Mouse (Mus musculus) left cerebral cortex, adult 9 months (tissue): ENCODE data around the gene Cwc25.
"Not testable (repeated sequence)": the region's sequence is repeated elsewhere in the genome, so short reads cannot be mapped to it uniquely, and the experiment has no call there.

Experiments used
- DNase-seq, 2 experiments: peaks; one replicate each; pipeline ENCODE4 v3.0.0; 2022; ENCODE audit warnings: low spot score in 2 of 2

Cwc25 gene

GRCm38 (mm10) chr11:97723709-97724108, 42.6 kb downstream of the Cwc25 start:
- DNase-seq, result no peak

GRCm38 (mm10) chr11:97721338-97721737, 45.0 kb downstream of the Cwc25 start:
- DNase-seq, result no peak

- no peak for DNase-seq
These were observed 47.3 kb downstream of the Cwc25 start for GRCm38 (mm10) chr11:97719041-97719440.

- no peak for DNase-seq
These were observed 48.0 kb downstream of the Cwc25 start for GRCm38 (mm10) chr11:97718281-97718860.

- no peak for DNase-seq
These were observed 48.7 kb downstream of the Cwc25 start for GRCm38 (mm10) chr11:97717369-97718280.

GRCm38 (mm10) chr11:97716021-97716420, 50.3 kb downstream of the Cwc25 start:
- DNase-seq, result no peak

- no peak for DNase-seq
These were observed 51.3 kb downstream of the Cwc25 start for GRCm38 (mm10) chr11:97714784-97715760.

GRCm38 (mm10) chr11:97714356-97714755, 52.0 kb downstream of the Cwc25 start:
- no peak for DNase-seq

GRCm38 (mm10) chr11:97713896-97714295, 52.5 kb downstream of the Cwc25 start:
- no peak for DNase-seq

GRCm38 (mm10) chr11:97712286-97712685, 54.1 kb downstream of the Cwc25 start:
- no peak for DNase-seq

- DNase-seq, result no peak
These were observed 55.0 kb downstream of the Cwc25 start for GRCm38 (mm10) chr11:97711200-97711900.

GRCm38 (mm10) chr11:97710067-97710466, 56.3 kb downstream of the Cwc25 start:
- not testable (repeated sequence) for DNase-seq

- DNase-seq, result peak; percentile 99 to 100
These were observed 63.1 kb downstream of the Cwc25 start, which contains the start of gene Psmb3 for GRCm38 (mm10) chr11:97703039-97703826. Gene Psmb3 (plus strand): TSS chr11:97703399.

GRCm38 (mm10) chr11:97702393-97702745, 64.0 kb downstream of the Cwc25 start:
- peak; percentile 70 to 92 for DNase-seq

GRCm38 (mm10) chr11:97701581-97702392, 64.6 kb downstream of the Cwc25 start:
- no peak for DNase-seq

GRCm38 (mm10) chr11:97700746-97701580, 65.4 kb downstream of the Cwc25 start:
- DNase-seq, result no peak

- DNase-seq, result no peak
These were observed 66.2 kb downstream of the Cwc25 start, which contains the start of gene Pcgf2 for GRCm38 (mm10) chr11:97700003-97700745. Gene Pcgf2 (minus strand): TSS chr11:97700497.

- DNase-seq, result peak; percentile 74 to 86
These were observed 66.7 kb downstream of the Cwc25 start for GRCm38 (mm10) chr11:97699626-97700002.
